Mouse (Mus musculus): ENCODE results near the gene Tex38. TPM values are rescaled to one million over a fixed set of nuclear protein-coding genes. Genes with fewer than 3 reads are reported as not detected.

Gene Tex38
- polyA plus RNA-seq, 1 experiment from 2014 or later, result not detected

Other genes starting within 250 kb of the Tex38 start
- gene Cyp4a31, start 217.4 kb downstream of the Tex38 start, polyA plus RNA-seq (2014; fragmentation: Nextera tagmentation; extraction: Ambion mirVana), result not detected in 2 replicates
- not detected in 2 replicates for gene Cyp4a32, start 180.0 kb downstream of the Tex38 start, polyA plus RNA-seq (2014; fragmentation: Nextera tagmentation; extraction: Ambion mirVana)
- not detected in 2 replicates for gene Cyp4b1, start 133.3 kb downstream of the Tex38 start, polyA plus RNA-seq (2014; fragmentation: Nextera tagmentation; extraction: Ambion mirVana)
- 39.8 and 40.4 TPM in 2 replicates for gene Efcab14, start 43.3 kb downstream of the Tex38 start, polyA plus RNA-seq (2014; fragmentation: Nextera tagmentation; extraction: Ambion mirVana)
- 54.0 and 54.4 TPM in 2 replicates for gene Atpaf1, start 3.8 kb upstream of the Tex38 start, polyA plus RNA-seq (2014; fragmentation: Nextera tagmentation; extraction: Ambion mirVana)
- gene Mob3c, start 47.1 kb upstream of the Tex38 start, polyA plus RNA-seq (2014; fragmentation: Nextera tagmentation; extraction: Ambion mirVana), result 2.8 and 4.6 TPM in 2 replicates
- gene Mknk1, start 58.2 kb upstream of the Tex38 start, polyA plus RNA-seq (2014; fragmentation: Nextera tagmentation; extraction: Ambion mirVana), result 17.5 and 20.0 TPM in 2 replicates
- not detected in 2 replicates for gene Kncn, start 103.4 kb upstream of the Tex38 start, polyA plus RNA-seq (2014; fragmentation: Nextera tagmentation; extraction: Ambion mirVana)
- gene 6430628N08Rik, start 109.6 kb upstream of the Tex38 start, polyA plus RNA-seq (2014; fragmentation: Nextera tagmentation; extraction: Ambion mirVana), result not detected in 2 replicates
- gene Dmbx1, start 158.9 kb upstream of the Tex38 start, polyA plus RNA-seq (2014; fragmentation: Nextera tagmentation; extraction: Ambion mirVana), result 1.0 and 1.4 TPM in 2 replicates
- 1.4 and 1.8 TPM in 2 replicates for gene Faah, start 236.9 kb upstream of the Tex38 start, polyA plus RNA-seq (2014; fragmentation: Nextera tagmentation; extraction: Ambion mirVana)

Data from embryonic facial prominence, embryonic 11.5 days (tissue).